Mouse (Mus musculus) small intestine, adult 2 months (tissue): Measurements from ENCODE around the gene Lrwd1. TPM values are rescaled to one million over a fixed set of nuclear protein-coding genes. Genes with fewer than 3 reads are reported as not detected.

Source experiments
- H3K27ac ChIP-seq: fragments of 200-500 bp; 2 replicates; pipeline ENCODE4 v1.5.1; 2012; ENCODE audit warnings: low read depth, low read length, control low read depth, inconsistent platforms; ENCODE audit not compliant: insufficient read depth
- H3K27me3 ChIP-seq: fragments of 200-500 bp; 2 replicates; pipeline ENCODE4 v1.6.1; 2012; ENCODE audit warnings: mild to moderate bottlenecking, moderate library complexity, low read length, inconsistent platforms; ENCODE audit not compliant: control insufficient read depth, insufficient read depth
- H3K36me3 ChIP-seq: fragments of 200-500 bp; 2 replicates; pipeline ENCODE4 v1.6.1; 2012; ENCODE audit warnings: mild to moderate bottlenecking, low read length, control low read depth, inconsistent platforms; ENCODE audit not compliant: control insufficient read depth, insufficient read depth
- H3K4me1 ChIP-seq: fragments of 200-500 bp; 2 replicates; pipeline ENCODE4 v1.6.1; 2012; ENCODE audit warnings: low read length, inconsistent platforms, mixed read lengths; ENCODE audit not compliant: control insufficient read depth, insufficient read depth, insufficient read length
- H3K4me3 ChIP-seq: fragments of 200-500 bp; 2 replicates; pipeline ENCODE4 v1.5.1; 2012; ENCODE audit warnings: low read depth, mild to moderate bottlenecking, control low read depth, inconsistent platforms, low read length, moderate library complexity
- CTCF ChIP-seq: fragments of 200-500 bp; IDR thresholded peaks from 2 replicates; pipeline ENCODE4 v1.5.1; 2012; ENCODE audit warnings: low read depth, mild to moderate bottlenecking, control low read depth, inconsistent platforms, low read length, moderate library complexity, mixed read lengths; ENCODE audit not compliant: insufficient replicate concordance, insufficient read length; ENCODE audit errors: extremely low read depth
- POLR2A ChIP-seq: fragments of 200-500 bp; IDR thresholded peaks from 2 replicates; pipeline ENCODE4 v1.6.1; 2012; ENCODE audit warnings: low read depth, mild to moderate bottlenecking, control low read depth, inconsistent platforms, low read length, moderate library complexity
- WGBS: fragments of 180-500 bp; shearing (Covaris S2); methylation state at CpG from one replicate; pipeline ENCODE4 v1.1.7; 2018; 5-methylcytosine and 5-hydroxymethylcytosine counted together
- polyA plus RNA-seq: library from polyadenylated mRNA; depleted of rRNA; stranded (reverse); fragments of >200 nt; gene quantifications from 2 replicates; pipeline ENCODE4 v1.2.3, GENCODE M21; 2012

The Lrwd1 gene
- polyA plus RNA-seq, 1 experiment, result 16.9 TPM

DNA sequence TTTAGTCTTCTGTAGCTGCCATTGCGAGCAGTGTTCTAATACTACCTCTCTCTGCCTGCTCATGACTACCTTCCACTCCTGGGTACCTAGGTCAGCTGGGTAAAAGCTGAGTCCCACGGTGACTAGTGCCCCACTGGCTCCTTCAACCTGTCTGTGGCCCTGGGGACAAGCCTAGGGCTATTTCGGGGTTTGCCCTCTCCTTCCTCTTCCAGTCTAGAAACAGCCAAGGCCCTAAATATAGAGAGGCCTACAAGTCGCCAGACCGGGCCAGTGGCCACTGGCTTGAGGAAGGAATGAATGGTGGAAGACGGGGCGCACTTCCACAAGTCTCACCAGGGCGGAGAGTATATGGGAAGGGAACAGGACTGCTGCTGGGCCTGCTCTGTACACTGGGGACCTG lies 49.6 kb downstream of the Lrwd1 start:
- H3K27ac ChIP-seq, result no peak overlapping the region
- 83% methylated on average over 8 of the region's 8 CpGs for WGBS
- TF ChIP-seq POLR2A, result no peak
- no peak for TF ChIP-seq CTCF
- peak overlapping the region; percentile 18; the same call in 1 of the 2 replicates for H3K4me3 ChIP-seq
- peaks cover 14% of the 10 kb centered on the region for H3K4me1 ChIP-seq
- H3K36me3 ChIP-seq, result no peaks in the 10 kb centered on the region
- no peaks in the 10 kb centered on the region for H3K27me3 ChIP-seq

DNA sequence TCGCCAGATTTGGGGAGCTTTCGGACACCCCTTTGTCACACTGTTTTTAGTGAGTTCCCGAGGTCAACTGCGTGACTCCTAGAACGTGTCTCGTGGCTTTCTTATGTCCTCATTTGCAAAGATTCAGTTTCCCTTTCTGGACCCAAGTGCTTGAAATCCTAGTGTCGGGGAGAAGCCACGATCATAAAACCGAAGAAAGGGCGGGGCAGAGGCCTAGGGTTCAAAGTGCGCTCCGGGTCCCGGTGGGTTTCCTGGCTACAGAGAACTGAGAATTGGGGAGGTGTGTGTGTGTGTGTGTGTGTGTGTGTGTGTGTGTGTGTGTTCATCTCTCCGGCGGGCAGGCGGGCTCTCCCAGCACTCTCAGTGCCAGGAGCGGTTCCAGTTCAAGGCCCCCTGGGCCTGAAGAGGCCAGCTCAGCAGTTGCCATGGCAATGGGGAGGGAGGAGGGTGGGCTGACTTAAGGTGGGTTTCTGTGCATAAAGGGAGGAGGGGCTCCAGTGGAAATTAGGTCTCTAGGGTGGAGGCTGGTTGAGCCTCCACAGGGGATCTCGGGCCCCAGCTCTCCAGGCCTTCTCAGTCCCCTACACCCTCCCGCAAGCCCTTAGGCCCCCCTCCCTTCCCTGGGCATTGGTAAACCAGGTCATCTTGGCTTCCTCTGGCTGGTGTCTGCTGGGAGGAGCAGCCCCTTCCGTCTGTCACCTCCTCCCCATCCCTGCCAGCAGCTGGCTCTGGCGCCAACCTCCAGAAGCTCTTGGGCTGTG lies 50.8 kb downstream of the Lrwd1 start:
- Histone ChIP-seq H3K4me1 (peaks cover 14% of the 10 kb centered on the region), H3K27me3 (no peaks in the 10 kb centered on the region), H3K36me3 (no peaks in the 10 kb centered on the region), H3K27ac (0 out of 2 replicates have a peak overlapping the region, but pooled peaks have one; percentile 25), H3K4me3 (peak overlapping the region; percentile 77)
- TF ChIP-seq CTCF (no peak), POLR2A (no peak)
- WGBS, result 11% methylated on average over 21 of the region's 21 CpGs

DNA sequence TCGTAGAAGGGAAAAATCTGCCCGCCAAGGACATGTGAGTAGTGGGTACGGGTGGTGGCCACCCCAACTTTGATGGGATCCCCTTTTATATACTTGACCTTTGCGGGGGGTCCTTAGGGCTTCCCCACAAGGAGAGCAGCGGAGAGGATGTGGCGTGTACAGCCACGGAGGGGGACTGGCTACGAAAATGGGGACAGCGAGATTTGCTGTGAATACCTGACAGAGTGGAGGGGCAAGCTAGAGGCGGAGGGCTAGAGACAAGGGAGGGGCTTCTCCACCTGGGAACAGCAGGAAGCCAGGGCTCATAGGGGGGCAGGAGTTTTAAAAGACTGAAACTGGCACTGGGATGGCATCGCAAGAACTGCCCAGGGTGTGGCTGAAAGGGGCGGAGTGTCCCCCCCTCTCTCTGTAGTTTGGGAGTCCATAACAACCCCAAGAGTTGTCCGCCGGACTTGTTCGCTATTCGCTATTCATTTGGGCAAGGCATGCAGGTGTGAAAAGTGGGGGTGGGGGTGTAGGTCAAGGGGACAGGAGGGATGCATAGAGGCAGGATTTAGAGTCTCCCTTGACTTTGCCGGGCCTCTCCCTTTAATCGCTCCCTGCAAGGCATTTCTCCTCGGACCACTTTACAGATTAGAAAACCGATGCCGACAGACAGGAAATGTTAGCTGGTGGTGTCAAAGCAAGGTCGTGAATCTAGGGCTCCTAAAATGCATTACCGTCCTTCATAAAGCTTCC lies 51.6 kb downstream of the Lrwd1 start:
- Histone ChIP-seq H3K36me3 (no peaks in the 10 kb centered on the region), H3K27ac (peak overlapping the region; percentile 25; the same call in 1 of the 2 replicates), H3K4me1 (peaks cover 14% of the 10 kb centered on the region), H3K27me3 (no peaks in the 10 kb centered on the region), H3K4me3 (peak overlapping the region; percentile 77)
- TF ChIP-seq POLR2A, result 0 out of 2 replicates have a peak, but pooled peaks have one; percentile 4
- no peak for TF ChIP-seq CTCF
- 2% methylated on average over 23 of the region's 23 CpGs for WGBS

GRCm38 (mm10) chr5:136083669-136084107 lies 52.2 kb downstream of the Lrwd1 start, which contains the start of gene Rasa4:
TSS of gene Rasa4 (plus strand) at chr5:136083916.
- peak within 1 kb of the TSS; percentile 77 for H3K4me3 ChIP-seq
- H3K4me1 ChIP-seq, result peaks cover 14% of the 10 kb centered on the region
- H3K27me3 ChIP-seq, result no peaks in the 10 kb centered on the region
- WGBS, result 1% methylated on average over 28 of the region's 28 CpGs
- no peaks in the 10 kb centered on the region for H3K36me3 ChIP-seq
- TF ChIP-seq POLR2A, result no peak
- TF ChIP-seq CTCF, result no peak
- peak within 1 kb of the TSS; percentile 25; the same call in 1 of the 2 replicates for H3K27ac ChIP-seq

DNA sequence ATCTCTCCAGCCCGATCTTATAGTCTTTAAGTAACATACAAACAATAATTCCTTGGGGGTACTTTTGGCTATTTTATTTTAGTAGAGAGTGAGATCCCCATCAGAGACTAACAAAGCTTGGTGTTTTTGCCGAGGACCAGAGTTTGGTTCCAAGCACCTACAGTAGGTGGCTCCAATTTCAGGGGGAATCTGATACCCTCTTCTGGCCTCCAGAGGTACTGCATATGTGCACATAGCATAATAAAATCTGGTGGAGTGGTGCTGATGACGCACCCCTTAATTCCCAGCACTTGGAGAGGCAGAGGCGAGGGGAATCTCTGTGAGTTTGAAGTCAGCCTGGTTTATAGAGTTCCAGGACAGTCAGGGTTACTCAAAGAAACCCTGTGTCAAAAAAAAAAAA lies 53.5 kb downstream of the Lrwd1 start:
- 87% methylated on average over 4 of the region's 4 CpGs for WGBS

GRCm38 (mm10) chr5:136078136-136078535 lies 57.7 kb downstream of the Lrwd1 start:
- no peak overlapping the region for H3K4me3 ChIP-seq
- no peak for TF ChIP-seq POLR2A
- peaks cover 5% of the 10 kb centered on the region; the same call in 1 of the 2 replicates for H3K4me1 ChIP-seq
- no peaks in the 10 kb centered on the region for H3K27me3 ChIP-seq
- WGBS, result 95% methylated on average over 5 of the region's 5 CpGs
- H3K27ac ChIP-seq, result no peak overlapping the region
- H3K36me3 ChIP-seq, result no peaks in the 10 kb centered on the region

More for the DNA sequence above, 53.5 kb downstream of the Lrwd1 start:
- no peak overlapping the region for H3K4me3 ChIP-seq
- TF ChIP-seq CTCF (no peak), POLR2A (no peak)
- H3K4me1 ChIP-seq, result peaks cover 9% of the 10 kb centered on the region
- H3K36me3 ChIP-seq, result no peaks in the 10 kb centered on the region
- H3K27ac ChIP-seq, result no peak overlapping the region
- no peaks in the 10 kb centered on the region for H3K27me3 ChIP-seq

- Histone ChIP-seq H3K4me1 (peaks cover 5% of the 10 kb centered on the region; the same call in 1 of the 2 replicates), H3K27ac (peak overlapping the region; percentile 28; the same call in 1 of the 2 replicates), H3K36me3 (no peaks in the 10 kb centered on the region), H3K27me3 (no peaks in the 10 kb centered on the region), H3K4me3 (no peak overlapping the region)
- no peak for TF ChIP-seq POLR2A
- no peak for TF ChIP-seq CTCF
- 72% methylated on average over 9 of the region's 9 CpGs for whole genome bisulfite sequencing
Observed at GRCm38 (mm10) chr5:136077001-136077550, 58.8 kb downstream of the Lrwd1 start.
